In genomic region chr4:122902156-122902555, GRCm38 (mm10) we compare ENCODE assay signal across 8 mouse cellular contexts. TPM values are rescaled to one million over a fixed set of nuclear protein-coding genes. Genes with fewer than 3 reads are reported as not detected.
DNase-seq lines count a peak whose midpoint lies in the region.

No protein-coding gene starts in this region.

- no peak overlapping the region for H3K4me3 ChIP-seq in limb, embryonic 10.5 days

- no peak overlapping the region for H3K27ac ChIP-seq in limb, embryonic 10.5 days

- H3K27me3 ChIP-seq in limb, embryonic 10.5 days (ENCODE audit: low read depth, poor library complexity, severe bottlenecking) = no peaks in the 10 kb centered on the region

- WGBS in limb, embryonic 10.5 days = 28% methylated on average over 6 of the region's 6 CpGs

- no peaks in the 10 kb centered on the region for H3K36me3 ChIP-seq in limb, embryonic 10.5 days

- peak; percentile 30 to 59 for DNase-seq in adrenal gland, postnatal 36 days
- no peak for DNase-seq in adrenal gland, adult 18-20 months (ENCODE audit: low spot score in 2 of 2)
- peak; percentile 30 to 49 for DNase-seq in kidney, postnatal 25 days
- no peak for DNase-seq in kidney, adult 11 months
- peak; percentile 21 to 29 for DNase-seq in B cell, adult 2 months
- DNase-seq in limb, embryonic 10.5 days (ENCODE audit: low spot score) = peak; percentile 34
- no peak for DNase-seq in frontal cortex, postnatal 25 days (ENCODE audit: low spot score in 2 of 2)
- DNase-seq in MN1 (ENCODE audit: low spot score) = no peak

- no peaks in the 10 kb centered on the region for H3K4me1 ChIP-seq in limb, embryonic 10.5 days

- no peaks in the 10 kb centered on the region for H3K9me3 ChIP-seq in limb, embryonic 10.5 days (replicated peaks)

RNA-seq across cellular contexts. Expression of gene Cap1, which starts 16.3 kb away (rescaled TPM):
- 100 to 1,000 TPM; 139 to 163 TPM for total RNA-seq in adrenal gland, postnatal 36 days (2021)
- total RNA-seq in adrenal gland, adult 18-20 months (2021) = 100 to 1,000 TPM; 142 to 155 TPM
- polyA plus RNA-seq in limb, embryonic 10.5 days (2016; fragmentation: Nextera tagmentation; extraction: Ambion mirVana) = 45.3 and 46.5 TPM in 2 replicates

RNA-seq across cellular contexts. Expression of gene Mfsd2a, which starts 58.8 kb away (rescaled TPM):
- total RNA-seq in adrenal gland, postnatal 36 days (2021) = 1 to 10 TPM; 5.4 to 6.6 TPM
- total RNA-seq in adrenal gland, adult 18-20 months (2021) = 10 to 100 TPM; 17.3 to 27.3 TPM
- polyA plus RNA-seq in limb, embryonic 10.5 days (2016; fragmentation: Nextera tagmentation; extraction: Ambion mirVana) = 10.1 and 10.7 TPM in 2 replicates

Comparison
In these comparisons a context has a peak if more than half of its experiments do, and no peak if none do; other contexts are left out.
1. DNase-seq: peak in adrenal gland, postnatal 36 days (2 of 2), kidney, postnatal 25 days (2 of 2), B cell, adult 2 months (2 of 2) and limb, embryonic 10.5 days (single experiment); none in adrenal gland, adult 18-20 months (0 of 2), kidney, adult 11 months (single experiment), frontal cortex, postnatal 25 days (0 of 2) and MN1 (single experiment).